Mouse (Mus musculus): ENCODE results near the gene Slc23a4. TPM values are rescaled to one million over a fixed set of nuclear protein-coding genes. Genes with fewer than 3 reads are reported as not detected.

Slc23a4 gene
- polyA plus RNA-seq, 1 experiment, result 0.33 TPM

- H3K27me3 ChIP-seq (ENCODE audit: control insufficient read depth, insufficient read depth, low read length), result no peaks in the 10 kb centered on the region
- no peak overlapping the region for H3K4me3 ChIP-seq (ENCODE audit: extremely low read depth, insufficient read depth, insufficient read length)
- no peaks in the 10 kb centered on the region for H3K36me3 ChIP-seq (ENCODE audit: control insufficient read depth, insufficient read depth, low read length)
- WGBS, result 56% methylated on average over 2 of the region's 2 CpGs
- DNase-seq (ENCODE audit: low read depth in 1 of 2, low spot score in 2 of 2), result no peak
- TF ChIP-seq POLR2A (IDR thresholded peaks at IDR 0.05; ENCODE audit: low read depth, low read length) (no peak), CTCF (IDR thresholded peaks at IDR 0.05; ENCODE audit: extremely low read depth, insufficient read depth, insufficient read length, insufficient replicate concordance) (no peak)
- H3K4me1 ChIP-seq (ENCODE audit: control insufficient read depth, insufficient read depth, insufficient read length), result peaks cover 2% of the 10 kb centered on the region; the same call in 1 of the 2 replicates
- H3K27ac ChIP-seq (ENCODE audit: insufficient read depth, low read length), result no peak overlapping the region
Measured at GRCm38 (mm10) chr6:34964550-34964949, 23.7 kb downstream of the Slc23a4 start.

GRCm38 (mm10) chr6:34959131-34959530 is 29.1 kb downstream of the Slc23a4 start:
- Histone ChIP-seq H3K4me3 (ENCODE audit: extremely low read depth, insufficient read depth, insufficient read length) (no peak overlapping the region), H3K27me3 (ENCODE audit: control insufficient read depth, insufficient read depth, low read length) (no peaks in the 10 kb centered on the region), H3K4me1 (ENCODE audit: control insufficient read depth, insufficient read depth, insufficient read length) (peaks cover 6% of the 10 kb centered on the region; the same call in 1 of the 2 replicates), H3K36me3 (ENCODE audit: control insufficient read depth, insufficient read depth, low read length) (no peaks in the 10 kb centered on the region), H3K27ac (ENCODE audit: insufficient read depth, low read length) (no peak overlapping the region)
- no peak for DNase-seq (ENCODE audit: low read depth in 1 of 2, low spot score in 2 of 2)
- WGBS, result 91% methylated on average over 7 of the region's 7 CpGs
- TF ChIP-seq POLR2A (IDR thresholded peaks at IDR 0.05; ENCODE audit: low read depth, low read length), result no peak
- no peak for TF ChIP-seq CTCF (IDR thresholded peaks at IDR 0.05; ENCODE audit: extremely low read depth, insufficient read depth, insufficient read length, insufficient replicate concordance)

GRCm38 (mm10) chr6:34955862-34956241 is 32.4 kb downstream of the Slc23a4 start:
- TF ChIP-seq CTCF (IDR thresholded peaks at IDR 0.05; ENCODE audit: extremely low read depth, insufficient read depth, insufficient read length, insufficient replicate concordance), result no peak
- TF ChIP-seq POLR2A (IDR thresholded peaks at IDR 0.05; ENCODE audit: low read depth, low read length), result no peak

GRCm38 (mm10) chr6:34954926-34955861 is 33.0 kb downstream of the Slc23a4 start:
- peak; percentile 21 to 42 for DNase-seq (ENCODE audit: low read depth in 1 of 2, low spot score in 2 of 2)
- Histone ChIP-seq H3K36me3 (ENCODE audit: control insufficient read depth, insufficient read depth, low read length) (no peaks in the 10 kb centered on the region), H3K4me1 (ENCODE audit: control insufficient read depth, insufficient read depth, insufficient read length) (peaks cover 17% of the 10 kb centered on the region; the same call in 1 of the 2 replicates), H3K4me3 (ENCODE audit: extremely low read depth, insufficient read depth, insufficient read length) (no peak overlapping the region), H3K27ac (ENCODE audit: insufficient read depth, low read length) (no peak overlapping the region), H3K27me3 (ENCODE audit: control insufficient read depth, insufficient read depth, low read length) (no peaks in the 10 kb centered on the region)
- TF ChIP-seq CTCF (IDR thresholded peaks at IDR 0.05; ENCODE audit: extremely low read depth, insufficient read depth, insufficient read length, insufficient replicate concordance), result peak; percentile 58; the same call in 1 of the 2 replicates
- TF ChIP-seq POLR2A (IDR thresholded peaks at IDR 0.05; ENCODE audit: low read depth, low read length), result no peak
- WGBS, result 49% methylated on average over 18 of the region's 18 CpGs

More at GRCm38 (mm10) chr6:34955862-34956241, 32.4 kb downstream of the Slc23a4 start:
- Histone ChIP-seq H3K4me3 (ENCODE audit: extremely low read depth, insufficient read depth, insufficient read length) (no peak overlapping the region; the same call in 1 of the 2 replicates), H3K27me3 (ENCODE audit: control insufficient read depth, insufficient read depth, low read length) (no peaks in the 10 kb centered on the region), H3K36me3 (ENCODE audit: control insufficient read depth, insufficient read depth, low read length) (no peaks in the 10 kb centered on the region), H3K4me1 (ENCODE audit: control insufficient read depth, insufficient read depth, insufficient read length) (peaks cover 17% of the 10 kb centered on the region; the same call in 1 of the 2 replicates), H3K27ac (ENCODE audit: insufficient read depth, low read length) (no peak overlapping the region; the same call in 1 of the 2 replicates)
- 52% methylated on average over 8 of the region's 8 CpGs for WGBS
- no peak for DNase-seq (ENCODE audit: low read depth in 1 of 2, low spot score in 2 of 2)

- TF ChIP-seq CTCF (IDR thresholded peaks at IDR 0.05; ENCODE audit: extremely low read depth, insufficient read depth, insufficient read length, insufficient replicate concordance) (no peak), POLR2A (IDR thresholded peaks at IDR 0.05; ENCODE audit: low read depth, low read length) (no peak)
- no peak overlapping the region for H3K4me3 ChIP-seq (ENCODE audit: extremely low read depth, insufficient read depth, insufficient read length)
- no peak overlapping the region for H3K27ac ChIP-seq (ENCODE audit: insufficient read depth, low read length)
- peaks cover 17% of the 10 kb centered on the region; the same call in 1 of the 2 replicates for H3K4me1 ChIP-seq (ENCODE audit: control insufficient read depth, insufficient read depth, insufficient read length)
- no peak for DNase-seq (ENCODE audit: low read depth in 1 of 2, low spot score in 2 of 2)
- H3K36me3 ChIP-seq (ENCODE audit: control insufficient read depth, insufficient read depth, low read length), result no peaks in the 10 kb centered on the region
- no peaks in the 10 kb centered on the region for H3K27me3 ChIP-seq (ENCODE audit: control insufficient read depth, insufficient read depth, low read length)
- 37% methylated on average over 7 of the region's 7 CpGs for WGBS
Measured at GRCm38 (mm10) chr6:34951956-34952667, 36.1 kb downstream of the Slc23a4 start.

- Histone ChIP-seq H3K36me3 (ENCODE audit: control insufficient read depth, insufficient read depth, low read length) (no peaks in the 10 kb centered on the region), H3K4me3 (ENCODE audit: extremely low read depth, insufficient read depth, insufficient read length) (no peak overlapping the region), H3K27ac (ENCODE audit: insufficient read depth, low read length) (no peak overlapping the region), H3K27me3 (ENCODE audit: control insufficient read depth, insufficient read depth, low read length) (no peaks in the 10 kb centered on the region), H3K4me1 (ENCODE audit: control insufficient read depth, insufficient read depth, insufficient read length) (peaks cover 17% of the 10 kb centered on the region; the same call in 1 of the 2 replicates)
- TF ChIP-seq CTCF (IDR thresholded peaks at IDR 0.05; ENCODE audit: extremely low read depth, insufficient read depth, insufficient read length, insufficient replicate concordance) (no peak), POLR2A (IDR thresholded peaks at IDR 0.05; ENCODE audit: low read depth, low read length) (no peak)
- 39% methylated on average over 7 of the region's 7 CpGs for WGBS
- no peak for DNase-seq (ENCODE audit: low read depth in 1 of 2, low spot score in 2 of 2)
Measured at GRCm38 (mm10) chr6:34951518-34951917, 36.7 kb downstream of the Slc23a4 start.
